Mouse (Mus musculus) central nervous system, embryonic 14 days (tissue): ENCODE measurements around the gene Srd5a2. TPM values are rescaled to one million over a fixed set of nuclear protein-coding genes. Genes with fewer than 3 reads are reported as not detected.

Source experiments
- polyA plus RNA-seq: library from polyadenylated mRNA; depleted of rRNA; stranded (reverse); fragments of >200 nt; gene quantifications from 2 replicates; pipeline ENCODE4 v1.2.3, GENCODE M21; 2012; rRNA removed

Gene Srd5a2
- polyA plus RNA-seq = 0.07 and 0.13 TPM in 2 replicates

DNA sequence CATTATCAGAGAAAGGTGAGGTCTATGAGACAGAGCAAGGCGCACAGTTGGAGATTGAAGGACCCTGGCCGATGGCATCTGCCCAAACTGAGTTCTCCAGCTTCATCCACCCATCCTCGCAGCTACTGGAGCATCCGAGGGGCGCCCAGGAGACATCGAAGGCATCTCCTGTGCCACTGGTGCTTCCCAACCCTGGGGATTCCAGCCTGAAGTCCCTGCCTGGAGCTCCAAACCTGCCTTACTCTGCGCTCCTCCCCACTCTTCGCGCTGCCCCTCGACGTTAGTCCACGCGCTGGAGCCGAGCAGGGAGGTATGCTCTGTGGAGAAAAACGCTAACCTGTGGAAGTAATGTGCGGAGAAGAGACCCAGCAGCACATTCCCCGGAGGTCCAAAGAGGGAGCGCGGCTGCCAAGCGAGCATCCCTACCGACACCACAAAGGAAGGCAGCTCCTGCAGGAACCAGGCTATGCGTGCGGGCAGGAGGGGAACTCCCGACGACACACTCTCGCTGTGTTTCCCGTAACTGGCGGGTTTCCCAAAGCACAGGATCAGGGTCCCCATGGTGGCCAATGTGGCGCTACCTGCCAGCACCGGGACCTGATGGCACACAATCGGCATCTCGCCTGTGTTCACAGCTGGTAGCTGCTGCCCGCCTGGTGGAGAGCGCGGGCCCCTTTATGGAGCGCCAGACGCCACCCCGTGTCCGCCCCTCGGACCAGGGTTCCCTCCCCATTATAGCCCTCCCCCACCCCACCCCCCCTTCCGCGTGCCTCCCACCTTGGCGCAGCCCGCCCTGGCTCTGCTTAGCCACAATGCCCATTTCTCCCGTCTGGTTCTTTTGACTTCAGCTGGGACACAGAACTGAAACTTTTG lies at the start of gene Srd5a2:
Srd5a2 (minus strand) TSS at position 707 of the 873 bp plus-strand sequence.

Other genes with a start within 250 kb of the Srd5a2 start
- gene Ehd3, start 243.8 kb downstream of the Srd5a2 start, polyA plus RNA-seq = 11.8 and 14.0 TPM in 2 replicates
- gene Xdh, start 97.7 kb downstream of the Srd5a2 start, polyA plus RNA-seq = 0.20 and 0.65 TPM in 2 replicates
- gene Memo1, start 247.6 kb upstream of the Srd5a2 start, polyA plus RNA-seq = 75.2 and 86.6 TPM in 2 replicates